Mouse (Mus musculus): Measurements from ENCODE around the gene Nkx2-3. TPM values are rescaled to one million over a fixed set of nuclear protein-coding genes. Genes with fewer than 3 reads are reported as not detected.

Gene Nkx2-3
- total RNA-seq, 2 experiments from 2014 or later, result not detected

GRCm38 (mm10) chr19:43605666-43606551 lies 6.2 kb upstream of the Nkx2-3 start:
- no peak for DNase-seq

GRCm38 (mm10) chr19:43606552-43607530 lies 5.3 kb upstream of the Nkx2-3 start:
- DNase-seq, result no peak

- no peak for DNase-seq
These were observed 4.1 kb upstream of the Nkx2-3 start for GRCm38 (mm10) chr19:43607842-43608680.

- DNase-seq, result no peak
These were observed 3.2 kb upstream of the Nkx2-3 start for GRCm38 (mm10) chr19:43608711-43609457.

GRCm38 (mm10) chr19:43609458-43610330 lies 2.4 kb upstream of the Nkx2-3 start:
- no peak for DNase-seq

- no peak for DNase-seq
These were observed 1.7 kb upstream of the Nkx2-3 start for GRCm38 (mm10) chr19:43610341-43610848.

- no peak for DNase-seq
These were observed 1.0 kb upstream of the Nkx2-3 start for GRCm38 (mm10) chr19:43611110-43611509.

- no peak for DNase-seq
These were observed 564 bp upstream of the Nkx2-3 start for GRCm38 (mm10) chr19:43611561-43611960.

GRCm38 (mm10) chr19:43612501-43612971 lies 411 bp downstream of the Nkx2-3 start:
- no peak for DNase-seq

- DNase-seq, result no peak
These were observed 1.4 kb downstream of the Nkx2-3 start for GRCm38 (mm10) chr19:43613293-43614130.

- DNase-seq, result peak; percentile 32
These were observed 2.4 kb downstream of the Nkx2-3 start for GRCm38 (mm10) chr19:43614341-43615073.

GRCm38 (mm10) chr19:43615074-43615445 lies 2.9 kb downstream of the Nkx2-3 start:
- DNase-seq, result no peak

- no peak for DNase-seq
These were observed 3.7 kb downstream of the Nkx2-3 start for GRCm38 (mm10) chr19:43615571-43616414.

- DNase-seq, result no peak
These were observed 4.3 kb downstream of the Nkx2-3 start for GRCm38 (mm10) chr19:43616415-43616861.

GRCm38 (mm10) chr19:43616889-43617288 lies 4.8 kb downstream of the Nkx2-3 start:
- DNase-seq, result no peak

GRCm38 (mm10) chr19:43617761-43618349 lies 5.7 kb downstream of the Nkx2-3 start:
- DNase-seq, result no peak
